Mouse (Mus musculus): Measurements from ENCODE around the gene Gbgt1.

Gbgt1 gene

DNA sequence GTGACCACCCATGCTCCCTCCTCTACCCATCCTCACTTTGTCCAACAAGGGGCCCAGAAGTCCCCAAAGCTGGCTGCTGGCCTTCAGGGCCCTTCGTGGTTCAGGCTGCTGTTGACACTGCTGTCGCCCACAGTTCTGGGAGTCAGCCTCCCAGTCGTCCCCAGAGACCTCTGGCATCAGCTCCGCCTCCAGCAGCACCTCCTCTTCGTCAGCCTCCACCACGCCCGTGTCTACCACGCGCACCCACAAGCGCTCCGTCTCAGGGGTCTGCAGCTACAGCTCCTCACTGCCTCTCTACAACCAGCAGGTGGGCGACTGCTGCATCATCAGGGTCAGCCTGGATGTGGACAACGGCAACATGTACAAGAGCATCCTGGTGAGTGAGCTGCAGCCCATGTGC lies 52.5 kb downstream of the Gbgt1 start:
- DNase-seq (ENCODE audit: low read depth, low spot score), result no peak

DNA sequence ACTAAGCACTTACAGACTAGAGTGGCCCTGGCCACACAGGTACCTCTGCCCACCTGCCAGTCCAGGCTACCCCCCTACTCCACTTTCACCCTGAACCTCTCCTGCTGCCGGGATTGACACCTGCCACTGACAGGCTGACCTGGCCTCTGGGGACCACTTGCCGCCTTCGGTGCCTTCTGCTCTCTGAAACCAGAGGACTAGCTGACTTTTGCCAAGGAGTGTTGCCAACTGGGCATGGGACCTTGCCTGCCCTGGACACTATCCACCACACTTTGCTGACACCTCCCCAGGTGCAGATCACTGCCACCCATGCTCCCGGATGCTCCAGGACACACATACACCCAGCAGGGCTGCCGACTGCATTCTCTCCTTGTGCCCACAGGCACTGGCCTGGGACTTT lies 55.6 kb downstream of the Gbgt1 start:
- DNase-seq (ENCODE audit: low read depth, low spot score), result no peak

Measured in embryo, embryonic 11.5 days (tissue).